Mouse (Mus musculus) thymus, adult 2 months (tissue): ENCODE data around the gene Eci3. TPM values are rescaled to one million over a fixed set of nuclear protein-coding genes. Genes with fewer than 3 reads are reported as not detected.
"Not testable (repeated sequence)": the region's sequence is repeated elsewhere in the genome, so short reads cannot be mapped to it uniquely, and the experiment has no call there.

Experiments
- DNase-seq: peaks from one replicate; pipeline ENCODE4 v3.0.0; 2021
- H3K27ac ChIP-seq: fragments of 200-500 bp; 2 replicates; pipeline ENCODE4 v1.5.1; 2012; ENCODE audit warnings: low read length, control low read depth; ENCODE audit not compliant: control insufficient read depth, insufficient read depth
- H3K27me3 ChIP-seq: fragments of 200-500 bp; 2 replicates; pipeline ENCODE4 v1.6.1; 2012; ENCODE audit warnings: mild to moderate bottlenecking, low read length, moderate library complexity, mixed read lengths; ENCODE audit not compliant: control insufficient read depth, insufficient read depth
- H3K36me3 ChIP-seq: fragments of 200-500 bp; 2 replicates; pipeline ENCODE4 v1.6.1; 2012; ENCODE audit warnings: mild to moderate bottlenecking, low read length, moderate library complexity; ENCODE audit not compliant: control insufficient read depth, insufficient read depth
- H3K4me1 ChIP-seq: fragments of 200-500 bp; replicated peaks from 2 replicates; pipeline ENCODE4 v1.6.1; 2012; ENCODE audit warnings: low read length; ENCODE audit not compliant: control insufficient read depth, insufficient read depth
- H3K4me3 ChIP-seq: fragments of 200-500 bp; 2 replicates; pipeline ENCODE4 v1.5.1; 2012; ENCODE audit warnings: mild to moderate bottlenecking, low read length, control low read depth, moderate library complexity; ENCODE audit not compliant: control insufficient read depth, insufficient read depth
- CTCF ChIP-seq: fragments of 200-500 bp; IDR thresholded peaks from 2 replicates; pipeline ENCODE4 v1.5.1; 2012; ENCODE audit warnings: mild to moderate bottlenecking, control low read depth, low read length, moderate library complexity, borderline replicate concordance; ENCODE audit not compliant: control insufficient read depth, poor library complexity, insufficient read depth; ENCODE audit errors: extremely low read depth
- POLR2A ChIP-seq: fragments of 200-500 bp; IDR thresholded peaks from 2 replicates; pipeline ENCODE4 v1.6.1; 2012; ENCODE audit warnings: mild to moderate bottlenecking, low read length, control low read depth, moderate library complexity; ENCODE audit not compliant: control insufficient read depth, poor library complexity, insufficient read depth; ENCODE audit errors: extremely low read depth
- WGBS: fragments of 180-500 bp; shearing (Covaris S2); methylation state at CpG from one replicate; pipeline ENCODE4 v1.1.7; 2018; 5-methylcytosine and 5-hydroxymethylcytosine counted together
- polyA plus RNA-seq: library from polyadenylated mRNA; depleted of rRNA; stranded (reverse); fragments of >200 nt; gene quantifications from 2 replicates; pipeline ENCODE4 v1.2.3, GENCODE M21; 2012; rRNA removed

Eci3 gene
- polyA plus RNA-seq, result 0.23 and 0.40 TPM in 2 replicates

DNA sequence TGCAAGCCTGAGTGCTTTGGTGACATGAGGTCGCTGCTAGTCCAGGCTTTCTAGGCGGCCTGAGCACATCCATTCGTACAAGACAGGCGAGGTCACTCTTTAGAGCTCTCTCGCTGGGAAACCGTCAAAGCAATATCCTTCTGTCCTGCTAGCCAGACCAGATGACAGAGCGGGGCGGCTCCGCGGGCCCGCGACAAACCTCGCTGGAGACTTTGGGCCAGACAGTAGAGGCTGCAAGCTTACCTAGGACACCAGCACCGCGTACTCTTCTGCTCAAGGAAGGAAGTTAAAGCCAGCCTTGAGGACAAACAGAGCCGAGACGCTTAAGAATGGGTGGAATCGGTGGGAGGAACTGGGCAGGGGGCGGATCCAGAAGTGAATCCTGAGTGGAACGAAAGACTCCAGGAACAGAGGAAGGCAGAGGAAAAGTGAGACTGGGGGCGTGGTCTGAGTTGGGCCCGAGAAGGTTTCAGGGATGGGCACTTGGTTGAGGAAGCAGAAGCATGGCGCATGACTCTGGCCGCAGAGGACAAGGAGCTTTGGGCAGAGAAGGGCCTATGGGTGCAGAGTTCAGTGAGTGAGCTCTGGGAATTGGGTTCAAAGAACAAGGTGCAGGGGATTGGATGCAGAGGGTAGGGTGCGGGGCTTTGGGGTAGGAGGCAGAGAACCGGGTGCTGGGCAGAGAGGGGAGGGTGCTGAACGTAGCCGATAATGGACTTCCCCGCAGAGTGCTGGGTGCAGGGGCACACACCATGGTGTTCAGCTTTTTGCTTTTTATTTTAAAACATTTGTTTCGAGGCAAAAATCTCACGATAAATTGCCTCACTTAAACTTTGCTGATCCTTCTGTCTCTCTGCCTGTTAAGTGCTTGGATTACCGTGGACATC, at the start of gene Eci3:
Gene Eci3 (minus strand): TSS at position 300 of the 887 bp plus-strand sequence.
- WGBS, result 16% methylated on average over 32 of the region's 32 CpGs
- TF ChIP-seq POLR2A (no peak), CTCF (no peak)
- Histone ChIP-seq H3K27ac (no peak within 1 kb of the TSS), H3K27me3 (peaks cover 15% of the 10 kb centered on the region), H3K4me3 (0 out of 2 replicates have a peak within 1 kb of the TSS, but pooled peaks have one; percentile 4), H3K4me1 (peaks cover 11% of the 10 kb centered on the region), H3K36me3 (no peaks in the 10 kb centered on the region)
- no peak for DNase-seq

DNA sequence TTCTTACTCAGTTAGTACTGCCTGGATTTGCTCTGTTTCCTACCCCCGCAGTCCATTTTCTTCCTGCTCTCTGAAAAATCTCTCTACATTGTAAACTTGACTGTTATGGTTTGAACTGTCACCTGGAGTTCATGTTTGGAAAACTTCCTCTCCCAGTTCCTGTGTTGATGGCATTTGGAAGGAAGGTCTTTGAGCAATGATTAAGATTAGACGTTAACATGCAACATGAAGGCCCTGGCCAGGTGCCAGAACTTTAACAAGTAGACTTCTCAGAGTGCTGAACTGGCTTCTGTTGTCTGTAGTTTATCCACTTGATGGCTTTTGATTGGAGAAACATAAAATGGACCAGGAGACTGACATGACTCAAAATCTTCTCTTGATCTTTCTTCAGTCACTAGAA, 32.3 kb upstream of the Eci3 start:
- 86% methylated on average over 2 of the region's 2 CpGs for WGBS

DNA sequence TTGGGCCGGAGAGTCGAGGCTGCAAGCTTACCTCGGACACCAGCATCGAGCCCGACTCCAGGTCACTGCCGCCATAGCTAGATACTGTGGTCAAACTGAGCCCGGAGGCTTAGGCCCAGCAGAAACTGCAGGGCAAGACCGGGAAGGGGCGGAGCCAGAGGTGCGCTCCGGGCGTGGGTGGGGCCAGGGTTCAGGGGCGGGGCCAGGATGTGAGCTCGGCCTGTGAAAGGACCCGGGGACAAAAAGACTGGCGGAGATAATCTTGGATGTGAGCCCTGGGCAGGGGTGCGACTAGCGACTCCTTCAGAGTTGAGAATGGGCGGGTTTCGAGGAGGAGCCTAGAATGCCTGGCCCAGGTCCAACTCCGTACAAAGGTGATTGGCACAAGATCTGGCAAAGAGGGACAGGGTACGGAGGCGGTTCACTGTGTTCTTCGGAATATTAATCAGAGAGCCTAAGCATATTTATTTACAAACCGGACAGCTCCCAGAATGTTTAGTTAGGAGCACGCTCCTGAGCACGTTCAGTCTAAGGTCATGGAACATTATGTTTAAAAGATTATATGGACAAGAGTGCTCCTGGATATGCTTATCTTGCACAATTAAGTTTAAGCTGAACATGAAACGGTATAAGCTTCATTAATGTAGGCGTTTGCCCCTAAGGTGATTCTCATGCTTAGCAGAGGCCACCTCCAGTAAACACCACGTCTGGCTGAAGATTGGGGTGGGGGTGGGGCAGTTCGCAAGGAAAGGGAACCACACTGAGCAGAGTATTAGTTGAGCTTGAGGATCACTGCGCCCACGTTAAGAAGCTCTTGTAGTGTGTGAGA, 30.6 kb upstream of the Eci3 start:
- peaks cover 8% of the 10 kb centered on the region for H3K36me3 ChIP-seq
- no peak for TF ChIP-seq CTCF
- peak; percentile 67 for TF ChIP-seq POLR2A
- H3K27ac ChIP-seq, result peak overlapping the region; percentile 12; the same call in 1 of the 2 replicates
- DNase-seq, result peak; percentile 94
- WGBS, result 2% methylated on average over 33 of the region's 33 CpGs
- H3K4me3 ChIP-seq, result peak overlapping the region; percentile 96
- H3K4me1 ChIP-seq, result peaks cover 2% of the 10 kb centered on the region
- H3K27me3 ChIP-seq, result no peaks in the 10 kb centered on the region

More for the DNA sequence above, 32.3 kb upstream of the Eci3 start:
- no peak for DNase-seq
- no peaks in the 10 kb centered on the region for H3K36me3 ChIP-seq
- no peaks in the 10 kb centered on the region for H3K27me3 ChIP-seq
- peaks cover 2% of the 10 kb centered on the region for H3K4me1 ChIP-seq
- TF ChIP-seq CTCF (no peak), POLR2A (no peak)
- H3K4me3 ChIP-seq, result no peak overlapping the region
- no peak overlapping the region for H3K27ac ChIP-seq

GRCm38 (mm10) chr13:34993595-34993982, 30.0 kb upstream of the Eci3 start:
- peaks cover 2% of the 10 kb centered on the region for H3K4me1 ChIP-seq
- peak overlapping the region; percentile 96 for H3K4me3 ChIP-seq
- H3K27ac ChIP-seq, result peak overlapping the region; percentile 12; the same call in 1 of the 2 replicates
- no peaks in the 10 kb centered on the region for H3K27me3 ChIP-seq
- TF ChIP-seq CTCF (no peak), POLR2A (no peak)
- peak; percentile 47 for DNase-seq
- H3K36me3 ChIP-seq, result peaks cover 14% of the 10 kb centered on the region
- 1% methylated on average over 22 of the region's 22 CpGs for WGBS

DNA sequence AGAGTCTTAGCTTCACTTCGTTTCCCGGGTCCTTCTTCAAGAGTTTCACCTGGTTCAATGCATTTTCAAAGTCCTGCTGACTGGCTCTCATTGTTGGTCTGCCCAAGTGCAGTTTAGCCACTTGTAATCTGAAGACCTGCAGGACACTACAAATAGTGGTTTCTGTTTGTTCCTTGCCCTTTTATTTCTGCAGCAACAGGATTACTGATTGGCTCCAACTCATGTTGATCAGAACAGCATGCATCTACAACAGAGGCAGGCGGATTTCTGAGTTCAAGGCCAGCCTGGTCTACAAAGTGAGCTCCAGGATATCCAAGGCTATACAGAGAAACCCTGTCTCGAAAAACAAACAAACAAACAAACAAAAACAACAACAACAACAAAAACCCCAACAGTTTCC, 29.5 kb upstream of the Eci3 start:
- WGBS, result 75% methylated on average over 4 of the region's 4 CpGs
- Histone ChIP-seq H3K36me3 (peaks cover 19% of the 10 kb centered on the region), H3K27me3 (no peaks in the 10 kb centered on the region), H3K27ac (no peak overlapping the region), H3K4me1 (peaks cover 2% of the 10 kb centered on the region), H3K4me3 (no peak overlapping the region)
- DNase-seq, result no peak
- TF ChIP-seq CTCF (no peak), POLR2A (no peak)

DNA sequence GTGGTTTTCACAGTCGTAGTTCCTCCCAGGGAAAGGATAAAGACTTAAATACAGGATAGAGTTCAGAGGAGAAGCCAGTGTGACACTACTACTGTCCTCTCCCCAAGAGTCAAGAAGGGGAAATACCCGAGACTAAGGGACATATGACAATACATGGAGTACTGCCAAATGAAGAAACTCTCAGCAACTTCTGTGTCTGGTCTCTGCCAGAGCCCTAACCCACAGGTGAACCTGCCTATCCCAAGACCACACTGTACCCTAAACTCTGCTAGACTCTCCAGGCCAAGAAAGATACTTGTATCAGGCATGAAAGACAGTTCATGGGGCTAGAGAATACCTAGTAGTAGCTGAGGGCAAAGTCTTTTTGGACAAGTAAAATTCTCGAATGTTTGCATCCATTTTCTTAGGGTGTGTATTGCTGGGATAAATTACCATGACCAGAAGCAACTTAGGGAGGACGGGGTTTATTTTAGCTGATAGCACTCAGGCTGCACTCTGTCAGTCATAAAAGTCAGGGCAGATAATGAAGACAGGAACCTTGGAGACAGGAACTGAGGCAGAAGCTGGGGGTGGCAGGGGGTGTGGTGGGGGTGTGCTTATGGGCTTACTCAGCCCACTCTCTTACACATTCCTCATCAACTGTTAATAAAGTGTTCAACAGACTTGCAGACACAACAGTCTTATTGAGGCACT, 28.1 kb upstream of the Eci3 start:
- Histone ChIP-seq H3K4me1 (peaks cover 2% of the 10 kb centered on the region), H3K4me3 (no peak overlapping the region), H3K27ac (no peak overlapping the region), H3K27me3 (no peaks in the 10 kb centered on the region), H3K36me3 (peaks cover 33% of the 10 kb centered on the region)
- no peak for DNase-seq
- TF ChIP-seq POLR2A (no peak), CTCF (no peak)
- WGBS, result 92% methylated on average over 4 of the region's 4 CpGs

DNA sequence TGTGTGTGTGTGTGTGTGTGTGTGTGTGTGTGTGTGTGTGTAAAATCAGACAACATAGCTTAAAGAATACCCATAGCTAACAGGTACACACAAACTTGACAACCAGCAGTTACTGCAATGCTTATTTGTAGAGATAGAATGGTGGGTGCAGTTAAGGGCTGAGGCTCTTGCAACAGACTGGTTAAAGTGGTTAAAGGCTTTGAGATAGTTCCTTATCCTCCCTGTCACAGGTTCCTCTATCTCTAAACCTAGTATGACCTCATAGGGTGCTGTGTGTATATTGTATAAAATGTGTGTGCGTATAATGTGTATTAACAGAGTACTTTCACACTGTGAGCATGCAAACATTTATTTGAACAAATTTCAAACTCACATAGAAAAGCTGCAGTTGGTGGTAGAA, 19.9 kb upstream of the Eci3 start:
- 100% methylated on average over 1 of the region's 1 CpGs for whole genome bisulfite sequencing
- not testable (repeated sequence) for H3K27ac ChIP-seq, H3K4me1 ChIP-seq, H3K27me3 ChIP-seq, DNase-seq, H3K4me3 ChIP-seq
- H3K36me3 ChIP-seq, result peaks cover 80% of the 10 kb centered on the region

GRCm38 (mm10) chr13:34978635-34979034, 15.0 kb upstream of the Eci3 start:
- not testable (repeated sequence) for H3K4me1 ChIP-seq, H3K27me3 ChIP-seq, H3K4me3 ChIP-seq, DNase-seq, H3K27ac ChIP-seq
- WGBS, result 93% methylated on average over 5 of the region's 5 CpGs
- peaks cover 58% of the 10 kb centered on the region for H3K36me3 ChIP-seq
